Mouse (Mus musculus): Measurements from ENCODE around the gene Prr18.

Prr18 gene

GRCm38 (mm10) chr17:8388990-8389789 lies 51.9 kb downstream of the Prr18 start:
- DNase-seq (ENCODE audit: low spot score), result no peak

GRCm38 (mm10) chr17:8389790-8390095 lies 52.5 kb downstream of the Prr18 start:
- DNase-seq (ENCODE audit: low spot score), result no peak

GRCm38 (mm10) chr17:8390487-8390886 lies 53.2 kb downstream of the Prr18 start:
- no peak for DNase-seq (ENCODE audit: low spot score)

Measured in left cerebral cortex, adult 11 months (tissue).